Mouse (Mus musculus) midbrain, embryonic 12.5 days (tissue): ENCODE measurements around the gene Golph3l. TPM values are rescaled to one million over a fixed set of nuclear protein-coding genes. Genes with fewer than 3 reads are reported as not detected.

ENCODE experiments used
- ATAC-seq: fragments of 200-750 bp; cut with Nextera tagmentation; 2 replicates; pipeline ENCODE4 v1.8.0; 2017; ENCODE audit warnings: low read depth, moderate TSS enrichment, moderate library complexity; ENCODE audit not compliant: low FRiP score
- H3K27ac ChIP-seq: fragments of 300-500 bp; sonication (generic); replicated peaks from 2 replicates; pipeline ENCODE4 v1.5.1; 2016; ENCODE audit warnings: mild to moderate bottlenecking
- H3K27me3 ChIP-seq: fragments of 300-500 bp; sonication (generic); 2 replicates; pipeline ENCODE4 v1.6.1; 2016; ENCODE audit warnings: mild to moderate bottlenecking
- H3K36me3 ChIP-seq: fragments of 300-500 bp; sonication (generic); 2 replicates; pipeline ENCODE4 v1.6.1; 2016
- H3K4me1 ChIP-seq: fragments of 300-500 bp; sonication (generic); 2 replicates; pipeline ENCODE4 v1.6.1; 2016
- H3K4me2 ChIP-seq: fragments of 300-500 bp; sonication (generic); replicated peaks from 2 replicates; pipeline ENCODE4 v1.6.1; 2016; ENCODE audit warnings: mild to moderate bottlenecking, moderate library complexity
- H3K4me3 ChIP-seq: fragments of 300-500 bp; sonication (generic); 2 replicates; pipeline ENCODE4 v1.5.1; 2016; ENCODE audit warnings: mild to moderate bottlenecking
- H3K9ac ChIP-seq: fragments of 300-500 bp; sonication (generic); replicated peaks from 2 replicates; pipeline ENCODE4 v1.6.1; 2016; ENCODE audit warnings: mild to moderate bottlenecking, moderate library complexity
- H3K9me3 ChIP-seq: fragments of 300-500 bp; sonication (generic); 2 replicates; pipeline ENCODE4 v1.6.1; 2016; ENCODE audit warnings: mild to moderate bottlenecking
- WGBS: fragments of 180-500 bp; shearing (Covaris S2); methylation state at CpG from one replicate; pipeline ENCODE4 v1.1.7; 2016; 5-methylcytosine and 5-hydroxymethylcytosine counted together
- polyA plus RNA-seq: library from polyadenylated mRNA; unstranded; fragments of >200 nt; fragmentation: Nextera tagmentation; extraction: Ambion mirVana; gene quantifications from 2 replicates; pipeline ENCODE4 v1.2.1, GENCODE M21; 2016

The Golph3l gene
- polyA plus RNA-seq, 1 experiment from 2014 or later, result 37.8 TPM

- Histone ChIP-seq H3K9ac (peak within 1 kb of the TSS; percentile 68), H3K27ac (peak within 1 kb of the TSS; percentile 90), H3K4me1 (peaks cover 20% of the 10 kb centered on the region), H3K4me3 (peak within 1 kb of the TSS; percentile 72), H3K9me3 (no peaks in the 10 kb centered on the region), H3K27me3 (no peaks in the 10 kb centered on the region), H3K36me3 (peaks cover 34% of the 10 kb centered on the region), H3K4me2 (peak within 1 kb of the TSS; percentile 81)
- ATAC-seq, result peak; percentile 99
- WGBS, result under 1% methylated on average over 44 of the region's 44 CpGs
Observed at GRCm38 (mm10) chr3:95624628-95625503, 36.1 kb downstream of the Golph3l start, which contains the start of gene Ensa. Gene Ensa (plus strand): TSS chr3:95624993.

GRCm38 (mm10) chr3:95627763-95628162, 39.0 kb downstream of the Golph3l start:
- Histone ChIP-seq H3K9ac (no peak overlapping the region), H3K9me3 (no peaks in the 10 kb centered on the region), H3K27me3 (no peaks in the 10 kb centered on the region), H3K4me3 (no peak overlapping the region), H3K36me3 (peaks cover 58% of the 10 kb centered on the region), H3K4me1 (peaks cover 20% of the 10 kb centered on the region), H3K27ac (no peak overlapping the region), H3K4me2 (no peak overlapping the region)
- 92% methylated on average over 5 of the region's 5 CpGs for WGBS
- no peak for ATAC-seq

GRCm38 (mm10) chr3:95629755-95630154, 41.0 kb downstream of the Golph3l start:
- Histone ChIP-seq H3K36me3 (peaks cover 72% of the 10 kb centered on the region), H3K9ac (no peak overlapping the region), H3K4me2 (no peak overlapping the region), H3K4me1 (peaks cover 14% of the 10 kb centered on the region), H3K9me3 (no peaks in the 10 kb centered on the region), H3K4me3 (no peak overlapping the region), H3K27me3 (no peaks in the 10 kb centered on the region), H3K27ac (no peak overlapping the region)
- 85% methylated on average over 4 of the region's 4 CpGs for WGBS
- ATAC-seq, result no peak

- no peak for ATAC-seq
- WGBS, result 87% methylated on average over 3 of the region's 3 CpGs
- peaks cover 82% of the 10 kb centered on the region for H3K36me3 ChIP-seq
Observed at GRCm38 (mm10) chr3:95630856-95631255, 42.1 kb downstream of the Golph3l start.

GRCm38 (mm10) chr3:95631304-95631703, 42.6 kb downstream of the Golph3l start:
- no peak overlapping the region for H3K4me2 ChIP-seq
- no peak overlapping the region for H3K27ac ChIP-seq
- no peaks in the 10 kb centered on the region for H3K27me3 ChIP-seq
- peaks cover 7% of the 10 kb centered on the region for H3K4me1 ChIP-seq
- no peak for ATAC-seq
- WGBS, result 78% methylated on average over 6 of the region's 6 CpGs
- no peak overlapping the region for H3K9ac ChIP-seq
- H3K9me3 ChIP-seq, result no peaks in the 10 kb centered on the region
- no peak overlapping the region for H3K4me3 ChIP-seq
- peaks cover 85% of the 10 kb centered on the region for H3K36me3 ChIP-seq

More at GRCm38 (mm10) chr3:95630856-95631255, 42.1 kb downstream of the Golph3l start:
- Histone ChIP-seq H3K9ac (no peak overlapping the region), H3K4me3 (no peak overlapping the region), H3K4me2 (no peak overlapping the region), H3K27me3 (no peaks in the 10 kb centered on the region), H3K27ac (no peak overlapping the region), H3K4me1 (peaks cover 11% of the 10 kb centered on the region), H3K9me3 (no peaks in the 10 kb centered on the region)

GRCm38 (mm10) chr3:95632648-95633588, 44.2 kb downstream of the Golph3l start:
- Histone ChIP-seq H3K9ac (no peak overlapping the region), H3K4me3 (no peak overlapping the region), H3K4me1 (no peaks in the 10 kb centered on the region), H3K27me3 (no peaks in the 10 kb centered on the region), H3K9me3 (no peaks in the 10 kb centered on the region), H3K36me3 (peaks cover 85% of the 10 kb centered on the region), H3K4me2 (no peak overlapping the region), H3K27ac (no peak overlapping the region)
- no peak for ATAC-seq
- 78% methylated on average over 12 of the region's 12 CpGs for WGBS

- Histone ChIP-seq H3K36me3 (peaks cover 75% of the 10 kb centered on the region), H3K4me2 (no peak overlapping the region), H3K27ac (no peak overlapping the region), H3K4me3 (no peak overlapping the region), H3K27me3 (no peaks in the 10 kb centered on the region), H3K4me1 (no peaks in the 10 kb centered on the region), H3K9ac (no peak overlapping the region), H3K9me3 (no peaks in the 10 kb centered on the region)
- WGBS, result 85% methylated on average over 4 of the region's 4 CpGs
- ATAC-seq, result no peak
Observed at GRCm38 (mm10) chr3:95635636-95636035, 46.9 kb downstream of the Golph3l start.

GRCm38 (mm10) chr3:95636072-95636471, 47.3 kb downstream of the Golph3l start:
- no peaks in the 10 kb centered on the region for H3K27me3 ChIP-seq
- peaks cover 74% of the 10 kb centered on the region for H3K36me3 ChIP-seq
- H3K4me1 ChIP-seq, result no peaks in the 10 kb centered on the region
- no peak overlapping the region for H3K4me3 ChIP-seq
- no peak overlapping the region for H3K27ac ChIP-seq
- ATAC-seq, result no peak
- no peak overlapping the region for H3K9ac ChIP-seq
- 91% methylated on average over 4 of the region's 4 CpGs for WGBS
- no peak overlapping the region for H3K4me2 ChIP-seq
- no peaks in the 10 kb centered on the region for H3K9me3 ChIP-seq

- Histone ChIP-seq H3K9me3 (no peaks in the 10 kb centered on the region), H3K4me2 (no peak overlapping the region), H3K4me3 (no peak overlapping the region), H3K27me3 (no peaks in the 10 kb centered on the region), H3K9ac (no peak overlapping the region), H3K36me3 (peaks cover 49% of the 10 kb centered on the region), H3K27ac (no peak overlapping the region), H3K4me1 (no peaks in the 10 kb centered on the region)
- ATAC-seq, result no peak
- 79% methylated on average over 1 of the region's 1 CpGs for WGBS
Observed at GRCm38 (mm10) chr3:95639694-95640093, 51.0 kb downstream of the Golph3l start.

- 93% methylated on average over 7 of the region's 7 CpGs for WGBS
- Histone ChIP-seq H3K4me1 (no peaks in the 10 kb centered on the region), H3K4me3 (no peak overlapping the region), H3K27me3 (no peaks in the 10 kb centered on the region), H3K36me3 (peaks cover 18% of the 10 kb centered on the region), H3K27ac (no peak overlapping the region), H3K4me2 (no peak overlapping the region), H3K9ac (no peak overlapping the region), H3K9me3 (no peaks in the 10 kb centered on the region)
- no peak for ATAC-seq
Observed at GRCm38 (mm10) chr3:95643097-95643496, 54.4 kb downstream of the Golph3l start.

- Histone ChIP-seq H3K36me3 (peaks cover 4% of the 10 kb centered on the region; the same call in 1 of the 2 replicates), H3K9me3 (no peaks in the 10 kb centered on the region), H3K4me2 (no peak overlapping the region), H3K4me1 (no peaks in the 10 kb centered on the region), H3K9ac (no peak overlapping the region), H3K27ac (no peak overlapping the region), H3K4me3 (no peak overlapping the region), H3K27me3 (no peaks in the 10 kb centered on the region)
- ATAC-seq, result no peak
- WGBS, result 70% methylated on average over 10 of the region's 10 CpGs
Observed at GRCm38 (mm10) chr3:95645313-95646235, 56.8 kb downstream of the Golph3l start.
